Mouse (Mus musculus) myocyte (in vitro differentiated cells): ENCODE measurements around the gene Gm19426. TPM values are rescaled to one million over a fixed set of nuclear protein-coding genes. Genes with fewer than 3 reads are reported as not detected.
"Not testable (repeated sequence)": the region's sequence is repeated elsewhere in the genome, so short reads cannot be mapped to it uniquely, and the experiment has no call there.

Experiments
- H3K27me3 ChIP-seq: one replicate; pipeline ENCODE4 v1.6.1; 2011; ENCODE audit not compliant: control insufficient read depth, insufficient read depth, insufficient read length
- H3K36me3 ChIP-seq: one replicate; pipeline ENCODE4 v1.6.1; 2011; ENCODE audit not compliant: control insufficient read depth, insufficient read depth
- H3K4me2 ChIP-seq: one replicate; pipeline ENCODE4 v1.6.1; 2011; ENCODE audit warnings: low read depth, control low read depth
- H3K4me3 ChIP-seq: one replicate; pipeline ENCODE4 v1.5.1; 2011; ENCODE audit warnings: mild to moderate bottlenecking, control low read depth, moderate library complexity
- H3K79me2 ChIP-seq: one replicate; pipeline ENCODE4 v1.6.1; 2011; ENCODE audit not compliant: control insufficient read depth, insufficient read depth
- H3ac ChIP-seq: one replicate; pipeline ENCODE4 v1.6.1; 2011; ENCODE audit not compliant: control insufficient read depth, insufficient read length
- CEBPB ChIP-seq: IDR thresholded peaks from 2 replicates; pipeline ENCODE4 v1.6.1; 2011; ENCODE audit warnings: mild to moderate bottlenecking, moderate library complexity; ENCODE audit not compliant: poor library complexity, insufficient read depth, severe bottlenecking
- E2F4 ChIP-seq: IDR thresholded peaks from one replicate; pipeline ENCODE4 v1.6.1; 2011; ENCODE audit warnings: mild to moderate bottlenecking, control low read depth, moderate library complexity; ENCODE audit not compliant: insufficient read depth
- MAX ChIP-seq: IDR thresholded peaks from one replicate; pipeline ENCODE4 v1.6.1; 2011; ENCODE audit warnings: low read depth, mild to moderate bottlenecking, control low read depth
- MYOD1 ChIP-seq, 3 experiments: IDR thresholded peaks; one replicate each; pipeline ENCODE4 v1.6.1; 2011; ENCODE audit warnings: control low read depth in 2 of 3, low read depth in 2 of 3, mild to moderate bottlenecking in 2 of 3, moderate library complexity in 1 of 3; ENCODE audit not compliant: insufficient read length in 2 of 3, control insufficient read depth in 1 of 3
- MYOG ChIP-seq, 3 experiments: IDR thresholded peaks; one replicate each; pipeline ENCODE4 v1.6.1; 2011; ENCODE audit warnings: control low read depth in 2 of 3, low read depth in 2 of 3, mild to moderate bottlenecking in 2 of 3; ENCODE audit not compliant: insufficient read length in 2 of 3, control insufficient read depth in 1 of 3, insufficient read depth in 1 of 3
- POLR2A ChIP-seq: IDR thresholded peaks from one replicate; pipeline ENCODE4 v1.6.1; 2011; ENCODE audit warnings: low read depth, mild to moderate bottlenecking, control low read depth, moderate library complexity; ENCODE audit not compliant: insufficient read length
- POLR2AphosphoS2 ChIP-seq: IDR thresholded peaks from one replicate; pipeline ENCODE4 v1.6.1; 2011; ENCODE audit warnings: low read depth, control low read depth; ENCODE audit not compliant: insufficient read length
- REST ChIP-seq: IDR thresholded peaks from one replicate; pipeline ENCODE4 v1.6.1; 2011; ENCODE audit warnings: mild to moderate bottlenecking, control low read depth, moderate library complexity; ENCODE audit not compliant: insufficient read depth, insufficient read length
- SRF ChIP-seq: IDR thresholded peaks from one replicate; pipeline ENCODE4 v1.6.1; 2011; ENCODE audit warnings: low read depth; ENCODE audit not compliant: control insufficient read depth, insufficient read length
- TCF12 ChIP-seq: IDR thresholded peaks from one replicate; pipeline ENCODE4 v1.6.1; 2011; ENCODE audit warnings: mild to moderate bottlenecking, control low read depth; ENCODE audit not compliant: poor library complexity, insufficient read depth, severe bottlenecking
- TCF3 ChIP-seq: IDR thresholded peaks from one replicate; pipeline ENCODE4 v1.6.1; 2011; ENCODE audit warnings: low read depth, control low read depth; ENCODE audit not compliant: insufficient read length
- USF1 ChIP-seq: IDR thresholded peaks from one replicate; pipeline ENCODE4 v1.6.1; 2011; ENCODE audit warnings: low read depth, mild to moderate bottlenecking, control low read depth, moderate library complexity
- polyA plus RNA-seq: library from polyadenylated mRNA; unstranded; fragments of >200 nt; fragmentation: generic; extraction: Trizol; gene quantifications from one replicate; pipeline ENCODE4 v1.2.1, GENCODE M21; 2012; ENCODE audit warnings: missing spikeins

Gm19426 gene
- polyA plus RNA-seq, 1 experiment, result 3.0 TPM

GRCm38 (mm10) chr2:84734919-84735318 is 8.5 kb downstream of the Gm19426 start:
- Histone ChIP-seq H3K79me2 (no peaks in the 10 kb centered on the region), H3ac (no peak overlapping the region), H3K4me2 (peak overlapping the region; percentile 94), H3K36me3 (no peaks in the 10 kb centered on the region), H3K4me3 (peak overlapping the region; percentile 15), H3K27me3 (no peaks in the 10 kb centered on the region)
- TF ChIP-seq POLR2AphosphoS2 (no peak), TCF3 (no peak), SRF (no peak), MYOD1 (IDR thresholded peaks at IDR 0.05; ENCODE audit: control insufficient read depth in 1 of 3, insufficient read length in 2 of 3, low read depth in 2 of 3) (no peak), MAX (no peak), CEBPB (no peak), MYOG (IDR thresholded peaks at IDR 0.05; ENCODE audit: control insufficient read depth in 1 of 3, insufficient read depth in 1 of 3, insufficient read length in 2 of 3, low read depth in 2 of 3) (no peak), E2F4 (no peak), REST (no peak)

GRCm38 (mm10) chr2:84734351-84734864 is 9.0 kb downstream of the Gm19426 start:
- Histone ChIP-seq H3K79me2 (no peaks in the 10 kb centered on the region), H3ac (no peak overlapping the region), H3K4me3 (peak overlapping the region; percentile 15), H3K27me3 (no peaks in the 10 kb centered on the region), H3K4me2 (peak overlapping the region; percentile 94), H3K36me3 (no peaks in the 10 kb centered on the region)
- TF ChIP-seq MYOD1 (IDR thresholded peaks at IDR 0.05; ENCODE audit: control insufficient read depth in 1 of 3, insufficient read length in 2 of 3, low read depth in 2 of 3) (peak in 2 of 3 experiments; percentile 64 to 70), MAX (no peak), POLR2AphosphoS2 (peak; percentile 43), REST (no peak), SRF (no peak), CEBPB (no peak)

GRCm38 (mm10) chr2:84733579-84734300 is 9.7 kb downstream of the Gm19426 start, which contains the start of gene Ypel4:
Ypel4 (plus strand) TSS chr2:84734058.
- H3K4me2 ChIP-seq, result peak within 1 kb of the TSS; percentile 94
- TF ChIP-seq MYOD1 (IDR thresholded peaks at IDR 0.05; ENCODE audit: control insufficient read depth in 1 of 3, insufficient read length in 2 of 3, low read depth in 2 of 3) (peak in 2 of 3 experiments; percentile 38 to 52), MYOG (IDR thresholded peaks at IDR 0.05; ENCODE audit: control insufficient read depth in 1 of 3, insufficient read depth in 1 of 3, insufficient read length in 2 of 3, low read depth in 2 of 3) (peak in 1 of 3 experiments; percentile 14), POLR2A (peak; percentile 15), TCF12 (no peak)
- H3K79me2 ChIP-seq, result no peaks in the 10 kb centered on the region
- no peak within 1 kb of the TSS for H3ac ChIP-seq
- H3K27me3 ChIP-seq, result no peaks in the 10 kb centered on the region
- no peaks in the 10 kb centered on the region for H3K36me3 ChIP-seq
- peak within 1 kb of the TSS; percentile 15 for H3K4me3 ChIP-seq

GRCm38 (mm10) chr2:84732394-84732793 is 11.1 kb downstream of the Gm19426 start:
- Histone ChIP-seq H3ac (no peak overlapping the region), H3K79me2 (no peaks in the 10 kb centered on the region), H3K36me3 (no peaks in the 10 kb centered on the region), H3K27me3 (no peaks in the 10 kb centered on the region), H3K4me3 (no peak overlapping the region), H3K4me2 (no peak overlapping the region)
- TF ChIP-seq MYOG (IDR thresholded peaks at IDR 0.05; ENCODE audit: control insufficient read depth in 1 of 3, insufficient read depth in 1 of 3, insufficient read length in 2 of 3, low read depth in 2 of 3) (no peak), TCF3 (no peak), CEBPB (no peak), USF1 (no peak), MAX (no peak)

- no peak overlapping the region for H3ac ChIP-seq
- TF ChIP-seq MAX (no peak), POLR2A (no peak), E2F4 (no peak), CEBPB (no peak), REST (no peak), TCF3 (no peak), MYOD1 (IDR thresholded peaks at IDR 0.05; ENCODE audit: control insufficient read depth in 1 of 3, insufficient read length in 2 of 3, low read depth in 2 of 3) (no peak)
- H3K27me3 ChIP-seq, result no peaks in the 10 kb centered on the region
- H3K36me3 ChIP-seq, result no peaks in the 10 kb centered on the region
- peaks cover 8% of the 10 kb centered on the region for H3K79me2 ChIP-seq
- H3K4me2 ChIP-seq, result no peak overlapping the region
- H3K4me3 ChIP-seq, result no peak overlapping the region
These were observed 12.2 kb downstream of the Gm19426 start for GRCm38 (mm10) chr2:84731206-84731605.

GRCm38 (mm10) chr2:84728191-84728590 is 15.3 kb downstream of the Gm19426 start:
- H3ac ChIP-seq, H3K27me3 ChIP-seq, H3K4me2 ChIP-seq: not testable (repeated sequence)
- H3K79me2 ChIP-seq, result peaks cover 31% of the 10 kb centered on the region
- H3K4me3 ChIP-seq, result peak overlapping the region; percentile 62
- H3K36me3 ChIP-seq, result peaks cover 14% of the 10 kb centered on the region
